Mouse (Mus musculus): Measurements from ENCODE around the gene Atg16l2.

Gene Atg16l2

DNA sequence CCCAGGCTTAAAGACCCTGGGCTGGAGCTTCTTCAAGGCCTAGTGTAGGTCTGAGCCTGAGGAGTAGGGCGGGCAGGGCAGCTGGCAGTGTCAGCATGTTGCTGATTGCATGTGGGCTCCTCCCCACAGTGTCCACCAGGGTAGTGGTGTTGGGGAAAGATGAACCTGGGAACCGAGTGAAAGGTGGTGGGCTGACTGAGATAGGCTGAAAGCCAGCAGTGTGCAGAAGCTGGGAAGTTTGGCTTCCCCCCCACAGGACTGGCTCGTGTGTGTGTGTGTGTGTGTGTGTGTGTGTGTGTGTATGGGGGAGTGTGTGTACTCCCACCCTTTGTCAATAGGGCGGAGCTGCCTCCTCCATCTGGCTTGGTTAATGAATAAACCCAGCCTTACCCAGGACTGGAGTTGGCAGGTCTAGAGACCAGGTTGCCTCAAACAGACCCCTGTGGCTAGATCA lies 21.1 kb upstream of the Atg16l2 start:
- in situ Hi-C loops (cut with MboI; ENCODE audit: unreplicated experiment in 2 of 2): no loop called here

DNA sequence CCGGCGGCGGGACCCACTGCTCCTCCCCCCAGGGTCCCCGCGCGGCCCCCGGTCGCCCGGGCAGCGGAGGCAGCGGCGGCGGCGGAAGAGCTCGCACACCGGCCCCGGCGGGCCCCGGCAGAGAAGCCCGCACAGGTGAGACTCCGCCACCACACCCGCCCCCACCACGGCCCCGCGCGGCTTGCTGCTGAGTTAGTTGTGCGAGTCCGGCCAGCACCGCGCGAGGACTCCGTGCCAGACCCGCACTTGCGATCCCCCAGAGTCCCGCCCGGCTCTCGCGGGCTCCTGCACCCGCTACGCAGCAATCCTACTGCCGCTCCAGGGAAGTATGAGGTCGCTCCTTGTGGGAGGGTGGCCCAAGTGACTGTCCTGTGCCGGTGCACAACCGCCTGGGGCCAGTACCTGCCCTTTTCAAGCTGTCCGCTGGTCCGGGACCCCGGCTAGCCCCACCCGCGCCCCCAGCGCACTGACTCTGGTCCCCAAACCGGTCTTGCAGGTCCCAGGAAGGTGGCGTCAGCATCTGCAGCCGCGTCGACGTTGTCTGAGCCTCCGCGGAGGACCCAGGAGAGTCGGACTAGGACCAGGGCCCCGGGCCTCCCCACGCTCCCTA lies 19.3 kb upstream of the Atg16l2 start:
- in situ Hi-C loops (cut with MboI; ENCODE audit: unreplicated experiment in 2 of 2): no loop called here

DNA sequence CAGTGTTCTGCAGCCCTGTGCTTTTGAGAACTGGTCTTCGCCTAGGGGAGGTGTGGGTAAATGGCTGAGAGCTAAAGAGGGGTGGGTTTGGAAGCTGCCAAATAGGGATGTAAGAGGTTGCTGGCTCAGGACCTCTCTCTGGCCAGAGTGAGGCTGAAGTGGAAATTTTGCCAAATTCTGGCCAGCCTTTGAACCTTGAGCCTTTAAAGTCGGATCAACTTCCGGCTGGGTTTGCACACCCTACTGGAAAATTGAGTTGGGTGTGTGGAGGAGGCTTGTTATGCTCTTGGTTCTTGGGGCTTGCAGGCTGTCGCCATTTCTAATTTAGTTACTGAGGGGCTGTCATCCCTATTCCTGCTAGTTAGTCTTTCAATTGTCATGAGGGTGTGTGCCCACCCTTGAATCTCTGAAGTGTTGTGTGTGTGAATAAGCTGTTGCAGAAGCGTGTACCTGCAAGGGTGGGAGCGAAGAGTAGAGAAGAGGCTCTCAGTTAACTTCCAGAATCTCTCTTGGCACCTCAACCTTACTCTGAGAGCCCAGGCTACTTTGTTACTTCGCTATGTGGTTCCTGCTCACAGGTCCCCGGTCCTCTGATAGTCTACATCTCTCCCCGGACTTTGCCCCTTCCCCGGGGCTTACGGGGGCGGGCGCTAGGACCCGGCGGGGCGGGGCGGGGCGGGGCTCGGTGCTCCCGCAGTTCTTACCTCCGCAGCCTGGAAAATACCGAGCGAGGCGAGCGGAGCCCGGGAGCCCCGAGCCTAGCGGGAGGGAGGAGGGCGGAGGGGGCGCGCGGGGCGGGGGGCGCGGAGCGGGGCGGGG lies 18.6 kb upstream of the Atg16l2 start:
- in situ Hi-C loops (cut with MboI; ENCODE audit: unreplicated experiment in 2 of 2): no loop called here

DNA sequence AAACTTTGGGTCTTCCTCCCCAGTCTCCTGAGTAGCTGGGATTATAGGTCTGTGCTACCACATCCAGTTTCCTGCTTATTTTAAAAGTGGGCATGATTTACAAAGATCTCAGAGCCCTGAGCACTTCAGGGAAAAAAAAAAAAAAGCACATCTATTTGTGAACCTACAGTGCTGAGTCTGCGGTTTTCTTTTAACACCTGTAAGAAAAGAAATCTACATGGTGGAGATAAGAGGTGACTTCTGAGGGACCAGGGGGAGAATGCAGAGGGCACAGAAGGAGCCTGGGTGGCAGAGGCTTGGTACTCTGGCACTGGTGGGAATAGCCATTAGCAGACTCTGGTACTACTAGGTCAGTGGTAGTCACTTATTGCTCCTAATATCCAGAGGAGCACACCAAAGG lies 17.7 kb upstream of the Atg16l2 start:
- in situ Hi-C loops (cut with MboI; ENCODE audit: unreplicated experiment in 2 of 2): no loop called here

DNA sequence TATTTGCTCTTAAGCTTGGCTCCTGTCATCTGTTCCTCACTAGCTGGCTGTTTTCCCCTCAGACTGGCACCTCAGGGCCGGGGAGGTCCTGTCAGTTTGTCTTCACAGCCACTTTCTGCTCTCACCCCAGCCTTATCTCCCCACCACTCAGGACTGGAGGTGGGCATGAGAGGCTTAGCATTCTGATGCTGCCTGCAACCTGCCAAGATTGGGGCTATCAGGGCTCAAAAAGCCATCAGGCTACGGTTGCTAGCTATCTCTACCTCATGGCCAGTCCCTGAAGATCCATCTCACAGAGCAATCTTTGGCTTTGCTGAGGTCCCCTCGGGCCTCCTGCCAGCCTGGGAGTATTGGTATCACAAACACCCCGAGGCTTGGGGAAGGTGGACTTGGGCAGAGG lies 16.8 kb upstream of the Atg16l2 start:
- in situ Hi-C loops (cut with MboI; ENCODE audit: unreplicated experiment in 2 of 2): no loop called here

DNA sequence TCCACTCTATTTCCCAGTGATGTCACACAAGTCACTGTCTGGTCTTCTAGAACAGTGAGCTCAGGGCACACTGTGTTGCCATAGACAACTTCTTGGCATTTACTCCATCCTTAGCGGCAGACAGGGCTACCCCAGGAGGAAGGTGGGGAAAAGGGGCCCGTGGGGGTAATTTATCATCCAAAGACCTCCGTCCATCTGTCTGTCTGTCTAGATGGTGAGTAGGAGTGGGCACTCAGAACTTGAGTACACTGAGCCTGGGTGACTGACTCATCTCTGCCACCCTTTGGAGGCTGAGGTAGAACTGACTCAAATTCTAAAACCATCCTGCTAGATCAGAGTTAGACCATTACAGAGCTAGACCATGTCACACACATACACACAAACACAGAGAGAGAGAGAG lies 15.0 kb upstream of the Atg16l2 start, which contains the start of gene Stard10:
Stard10 (plus strand) TSS at position 73 of the 400 bp plus-strand sequence.
- in situ Hi-C loops (cut with MboI; ENCODE audit: unreplicated experiment in 2 of 2): no loop called here

DNA sequence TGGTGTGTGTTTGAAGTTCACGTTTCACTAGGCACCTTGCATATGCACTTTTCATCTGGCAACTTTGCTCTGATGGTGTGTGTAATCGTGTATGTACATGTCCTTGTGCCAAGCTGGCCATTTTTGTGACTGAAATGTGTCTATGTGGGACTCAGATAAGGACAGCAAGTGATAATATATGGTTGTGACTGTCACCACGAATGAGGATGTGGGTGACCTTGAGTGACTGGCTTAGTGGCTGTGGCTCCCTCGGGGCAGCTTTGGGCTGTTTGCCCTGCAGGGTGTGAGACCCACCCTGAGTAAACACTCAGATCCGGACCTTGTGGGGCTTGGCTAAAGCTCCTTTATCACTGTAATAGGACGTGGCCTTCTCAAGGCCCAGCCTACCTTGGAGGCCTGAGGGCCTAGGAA lies 14.5 kb upstream of the Atg16l2 start:
- in situ Hi-C loops (cut with MboI; ENCODE audit: unreplicated experiment in 2 of 2): no loop called here

DNA sequence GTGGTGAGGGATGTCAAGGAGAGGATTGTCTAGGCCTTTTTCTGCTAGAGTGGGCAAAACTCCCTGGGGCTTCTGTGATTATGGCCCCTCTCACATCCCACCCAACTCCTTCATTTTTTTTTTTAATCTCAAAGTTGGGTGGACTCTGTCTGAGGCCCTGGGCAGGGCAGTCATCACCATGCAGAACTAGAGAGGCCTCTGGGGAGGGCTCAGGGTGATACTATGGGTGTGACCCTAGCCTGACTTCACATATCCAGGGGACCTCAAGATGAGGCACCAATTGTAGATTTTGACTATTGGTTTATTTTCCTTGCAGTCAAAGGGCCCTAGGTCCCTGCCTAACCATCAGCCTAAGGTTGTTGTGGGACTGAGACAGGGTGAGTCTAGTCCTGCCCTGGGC lies 13.6 kb upstream of the Atg16l2 start:
- in situ Hi-C loops (cut with MboI; ENCODE audit: unreplicated experiment in 2 of 2): no loop called here

DNA sequence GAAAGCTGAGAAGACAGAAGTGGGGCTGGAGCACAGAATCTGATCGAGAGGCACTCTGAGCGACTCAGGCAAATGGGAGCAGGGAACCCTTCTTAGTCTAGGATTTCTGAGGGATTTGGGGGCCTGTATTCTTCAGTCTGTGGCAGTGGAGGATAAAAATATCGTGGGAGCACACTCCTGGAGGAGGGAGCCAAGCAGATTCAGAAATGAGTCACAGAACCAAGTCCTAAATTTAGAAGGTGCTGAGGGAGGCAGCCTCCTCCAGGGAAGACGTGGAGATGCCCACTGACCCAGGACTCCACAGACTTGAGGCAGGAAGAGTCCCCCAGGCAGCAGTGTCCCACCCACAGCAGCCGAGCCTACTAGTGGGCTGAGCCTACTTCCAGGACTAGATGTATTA lies 12.3 kb upstream of the Atg16l2 start:
- in situ Hi-C loops (cut with MboI; ENCODE audit: unreplicated experiment in 2 of 2): loop anchor here (5.0 kb wide), 2 partner anchors 53 to 58 kb away; no protein-coding TSS in a partner anchor

DNA sequence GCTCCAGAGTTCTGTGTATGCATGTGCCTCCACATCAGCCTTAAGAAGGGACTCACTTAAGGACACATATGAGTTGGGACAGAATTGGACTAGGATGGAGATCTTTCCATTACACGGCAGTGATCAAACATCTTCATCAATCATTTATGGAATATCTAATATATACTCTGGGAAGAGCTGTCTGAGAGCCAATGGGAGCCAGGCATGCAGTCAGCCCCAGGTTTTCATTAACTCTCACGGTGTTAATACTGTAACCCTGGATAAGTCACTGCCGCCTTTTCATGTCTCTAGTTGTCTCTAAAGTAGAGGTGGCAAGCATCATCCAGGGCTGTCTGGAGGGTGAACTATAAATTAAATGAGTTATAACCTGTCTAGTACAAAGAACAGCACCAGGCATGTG lies 11.0 kb upstream of the Atg16l2 start:
- in situ Hi-C loops (cut with MboI; ENCODE audit: unreplicated experiment in 2 of 2): loop anchor here (5.0 kb wide), 2 partner anchors 54 to 59 kb away; no protein-coding TSS in a partner anchor

DNA sequence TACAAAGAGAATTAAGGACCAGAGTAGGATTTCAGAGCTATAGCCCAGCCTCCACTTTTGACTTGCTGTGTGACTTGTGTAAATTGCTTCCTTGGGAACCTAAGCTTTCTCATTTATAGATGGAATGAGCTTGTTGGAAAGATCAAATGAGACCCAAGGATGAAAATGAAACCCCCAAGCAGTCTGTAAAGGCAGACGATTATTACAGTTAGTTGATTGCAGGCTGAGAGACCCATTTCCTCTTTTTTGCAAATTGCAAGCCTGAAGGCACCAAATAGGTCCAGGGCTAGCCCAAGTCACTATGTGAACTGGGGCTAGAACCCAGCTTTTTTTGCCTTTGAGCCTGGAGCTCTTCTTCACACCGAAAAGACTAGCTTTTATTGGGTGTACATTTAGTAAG lies 9.0 kb upstream of the Atg16l2 start:
- in situ Hi-C loops (cut with MboI; ENCODE audit: unreplicated experiment in 2 of 2): loop anchor here (5.0 kb wide), 2 partner anchors 56 to 61 kb away; no protein-coding TSS in a partner anchor

DNA sequence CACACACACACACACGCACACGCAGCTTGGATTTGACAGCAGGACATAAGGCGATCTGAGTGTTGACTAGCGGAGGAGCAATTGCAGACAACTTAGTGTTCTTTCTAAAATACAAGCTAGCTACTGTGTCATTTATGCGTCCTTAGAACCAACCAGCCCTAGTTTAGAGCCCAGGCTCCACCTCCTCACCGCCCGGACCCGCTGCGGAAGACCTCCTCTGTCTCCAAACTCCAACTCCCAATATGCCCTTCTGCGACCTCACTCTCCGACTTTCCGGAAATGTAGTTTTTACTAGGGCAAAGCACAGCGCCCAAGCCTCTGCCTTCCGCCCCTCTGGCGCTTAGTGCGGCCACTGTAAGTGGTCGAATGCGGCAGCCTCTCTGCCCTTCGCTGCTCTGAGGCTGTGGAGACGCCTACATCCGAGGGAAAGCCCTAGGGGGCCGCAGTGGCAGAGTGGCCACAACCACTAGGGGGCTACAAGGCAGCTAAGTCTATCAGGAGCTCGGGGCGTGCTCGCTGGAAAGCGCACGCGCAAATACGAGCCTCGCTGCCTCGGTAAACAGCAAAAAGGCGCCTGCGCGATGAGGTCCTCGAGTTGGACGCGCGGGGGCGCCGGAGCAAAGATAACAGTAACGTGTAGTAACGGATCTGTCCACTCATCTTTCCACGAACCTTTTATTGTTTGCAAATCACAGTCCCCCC lies 8.4 kb upstream of the Atg16l2 start:
- in situ Hi-C loops (cut with MboI; ENCODE audit: unreplicated experiment in 2 of 2): loop anchor here (5.0 kb wide), 2 partner anchors 57 to 62 kb away; no protein-coding TSS in a partner anchor

DNA sequence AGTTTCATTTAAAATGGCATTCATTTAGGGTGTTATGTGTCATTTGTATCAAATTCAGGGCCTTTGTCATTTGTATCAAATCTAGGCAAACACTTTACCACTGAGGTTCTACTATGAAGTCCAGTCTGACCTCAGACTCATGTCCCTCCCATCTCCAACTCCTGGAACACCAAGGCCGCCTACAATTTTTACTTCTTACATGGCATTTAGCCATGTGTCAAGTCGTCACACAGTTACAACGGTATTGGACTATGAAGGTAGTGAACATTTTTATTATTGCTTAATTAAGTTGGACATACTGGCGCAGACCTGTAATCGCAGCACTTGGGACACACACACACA lies 7.9 kb upstream of the Atg16l2 start:
- in situ Hi-C loops (cut with MboI; ENCODE audit: unreplicated experiment in 2 of 2): loop anchor here (5.0 to 10.0 kb wide), 4 partner anchors 57 to 315 kb away; no protein-coding TSS in a partner anchor

DNA sequence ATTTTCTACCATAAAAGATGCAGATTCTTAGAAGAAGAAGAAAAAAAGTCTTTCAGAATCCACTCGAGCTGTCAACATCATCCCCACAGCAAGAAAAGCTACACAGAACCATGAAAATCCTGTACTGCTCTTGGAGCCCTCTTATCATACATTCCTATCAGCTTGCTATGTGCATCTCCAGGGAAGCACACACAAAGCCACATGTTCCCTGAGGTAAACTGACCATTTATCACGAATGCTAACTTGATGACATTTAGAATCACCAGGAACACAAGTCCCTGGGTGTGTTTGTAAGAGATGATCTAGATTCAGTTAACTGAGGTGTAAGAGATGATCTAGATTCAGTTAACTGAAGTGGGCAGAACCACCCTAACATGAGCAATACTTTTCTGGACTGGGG lies 4.8 kb upstream of the Atg16l2 start:
- in situ Hi-C loops (cut with MboI; ENCODE audit: unreplicated experiment in 2 of 2): loop anchor here in 1 of 2 experiments (10.0 kb wide), 2 partner anchors 228 to 318 kb away; no protein-coding TSS in a partner anchor

DNA sequence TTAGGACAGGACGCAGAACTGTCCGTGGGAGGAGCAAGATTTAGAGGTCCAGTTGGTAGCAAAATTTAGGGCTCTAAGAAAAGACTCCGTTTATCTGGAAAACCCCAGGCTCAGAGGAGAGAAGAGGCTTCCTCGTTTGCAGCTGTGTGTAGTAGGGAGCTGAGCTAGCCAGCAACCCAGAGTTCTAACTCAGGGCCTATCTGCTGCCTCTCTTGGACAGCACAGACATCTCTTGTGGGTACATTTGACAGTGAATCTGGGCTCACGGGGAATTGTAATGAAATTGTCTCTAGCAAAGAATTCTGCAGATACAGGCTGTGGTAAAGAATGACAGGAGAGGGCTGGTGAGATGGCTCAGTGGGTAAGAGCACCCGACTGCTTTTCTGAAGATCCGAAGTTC lies 640 bp upstream of the Atg16l2 start:
- in situ Hi-C loops (cut with MboI; ENCODE audit: unreplicated experiment in 2 of 2): loop anchor here in 1 of 2 experiments (10.0 kb wide), 2 partner anchors 232 to 322 kb away; no protein-coding TSS in a partner anchor

DNA sequence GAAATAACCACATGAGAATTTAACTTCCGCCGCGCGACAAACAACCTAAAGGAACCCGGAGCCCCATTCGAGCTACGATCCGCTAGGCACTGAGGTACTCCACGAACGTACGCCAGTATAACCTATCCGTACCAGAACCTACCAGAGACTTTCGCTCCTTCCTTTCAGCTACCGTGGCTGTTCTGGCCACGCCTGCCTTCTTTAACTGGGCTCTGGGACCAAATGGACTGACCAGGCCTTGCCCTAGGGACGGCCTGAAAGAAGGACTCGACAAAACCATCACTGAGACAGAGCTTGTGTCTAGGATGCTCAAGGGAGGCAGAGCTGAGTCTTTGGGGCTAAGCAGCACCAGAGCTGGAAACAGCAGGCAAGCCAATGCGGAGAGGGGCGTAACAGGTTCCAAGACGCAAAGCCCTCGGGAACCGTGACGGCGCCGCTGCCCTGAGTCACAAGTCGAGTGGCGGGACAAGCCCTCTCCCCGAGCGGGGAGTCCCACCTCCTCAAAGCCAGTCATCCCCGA lies 630 bp downstream of the Atg16l2 start:
- in situ Hi-C loops (cut with MboI; ENCODE audit: unreplicated experiment in 2 of 2): loop anchor here in 1 of 2 experiments (10.0 kb wide), 2 partner anchors 233 to 323 kb away; no protein-coding TSS in a partner anchor

DNA sequence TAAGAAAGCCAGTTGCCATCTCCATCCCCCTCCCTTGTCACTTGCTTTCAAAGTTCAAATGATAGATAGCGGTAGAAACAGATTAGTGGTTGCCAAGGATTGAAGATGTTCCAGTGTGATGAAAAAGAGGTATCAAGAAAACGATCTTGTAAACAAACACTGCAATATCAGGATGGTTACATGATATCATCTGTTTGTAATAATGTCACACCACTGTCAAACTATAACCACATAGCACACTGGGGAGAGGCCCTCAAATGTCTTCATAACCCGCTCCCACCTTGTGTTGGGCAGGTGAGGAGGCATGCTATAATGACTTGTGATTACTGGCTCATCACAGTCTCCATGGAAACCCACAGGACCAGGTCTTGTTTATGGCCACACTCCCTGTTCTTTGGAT lies 3.7 kb downstream of the Atg16l2 start:
- in situ Hi-C loops (cut with MboI; ENCODE audit: unreplicated experiment in 2 of 2): no loop called here

DNA sequence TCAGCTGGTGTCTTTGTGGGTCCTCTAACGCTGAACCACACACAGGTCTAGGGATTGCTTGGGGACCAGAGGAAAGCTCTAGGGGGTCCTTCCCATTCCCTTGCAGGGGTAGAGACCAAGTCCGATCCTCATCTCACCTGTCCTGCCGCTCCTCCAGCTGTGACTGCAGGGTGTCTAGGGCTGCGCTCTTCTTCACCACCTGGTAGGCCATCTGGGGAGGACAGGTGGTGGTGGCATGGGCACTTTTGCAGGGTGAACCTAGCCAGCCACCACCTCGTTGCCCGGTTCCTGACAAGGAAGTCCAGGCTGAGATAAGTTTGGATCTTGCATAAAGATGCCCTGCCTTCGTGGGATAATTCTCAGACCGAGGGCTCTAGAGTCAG lies 5.0 kb downstream of the Atg16l2 start:
- in situ Hi-C loops (cut with MboI; ENCODE audit: unreplicated experiment in 2 of 2): no loop called here

DNA sequence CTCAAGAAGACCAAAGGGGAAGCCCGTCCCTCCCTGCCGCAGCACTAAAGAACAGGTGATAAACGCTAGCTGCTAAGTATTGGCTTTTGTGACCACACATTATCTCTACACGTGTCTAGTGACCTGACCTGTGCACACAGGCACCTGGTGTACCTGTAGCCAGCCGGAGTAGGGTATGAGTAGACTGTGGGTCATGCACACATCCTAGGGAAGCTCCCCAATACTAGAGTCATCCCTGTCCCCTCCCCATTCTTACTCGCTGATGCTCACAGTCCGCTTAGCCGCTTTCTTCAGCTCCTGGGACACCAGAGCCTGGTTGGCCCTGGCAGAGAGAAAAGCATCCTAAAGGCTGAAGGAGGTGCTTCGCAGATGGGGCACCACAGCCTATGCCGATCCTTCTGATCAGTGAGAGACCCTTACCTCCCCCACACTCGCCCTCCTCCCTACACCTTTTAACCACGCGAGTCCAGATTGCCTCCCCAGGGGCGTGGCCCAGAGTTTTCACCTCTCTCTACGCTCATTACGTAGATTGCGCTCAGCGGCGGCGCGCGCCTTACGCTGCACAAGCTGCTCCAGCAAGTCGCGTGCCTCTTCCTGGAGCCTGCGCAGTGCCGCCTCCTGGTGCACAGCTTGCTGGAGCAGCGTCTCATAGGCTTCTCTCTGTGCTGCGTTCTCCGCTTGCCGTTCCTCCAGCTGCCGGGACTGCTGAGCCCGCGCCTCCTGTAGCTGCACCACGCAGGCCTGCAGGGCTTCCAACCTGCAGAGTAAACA lies 5.6 kb downstream of the Atg16l2 start:
- in situ Hi-C loops (cut with MboI; ENCODE audit: unreplicated experiment in 2 of 2): no loop called here

DNA sequence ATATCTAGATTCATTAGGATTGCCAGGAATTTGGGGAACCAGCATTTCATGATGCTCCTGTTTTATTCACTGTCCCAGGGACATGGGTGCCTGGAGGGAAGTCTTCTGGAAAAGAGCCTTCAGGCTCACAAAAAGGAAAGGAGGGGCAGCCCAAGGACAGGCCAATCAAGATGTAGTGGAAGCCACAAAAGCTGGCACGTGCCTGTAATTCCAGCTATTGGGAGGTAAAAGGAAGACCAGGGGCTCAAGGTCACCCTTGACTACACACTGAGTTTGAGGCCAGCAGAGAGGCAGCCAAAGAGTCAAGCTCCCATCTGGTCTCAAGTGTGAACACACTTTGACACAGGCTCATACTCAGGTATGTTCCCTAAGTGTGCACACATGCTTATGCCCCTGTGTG lies 6.6 kb downstream of the Atg16l2 start:
- in situ Hi-C loops (cut with MboI; ENCODE audit: unreplicated experiment in 2 of 2): no loop called here

All from v-Abl transformed pro-B cells (cell line).